Mouse (Mus musculus) liver, adult 2 months (tissue): ENCODE measurements around the gene Capza2.
A peak's percentile ranks its signal among the peaks of the same experiment; 100 is the strongest.

Source experiments
- CTCF ChIP-seq: fragments of 200-500 bp; IDR thresholded peaks from 2 replicates; pipeline ENCODE4 v1.5.1; 2011; ENCODE audit warnings: low read depth, low read length, control low read depth
- POLR2A ChIP-seq: fragments of 200-500 bp; IDR thresholded peaks from 2 replicates; pipeline ENCODE4 v1.6.1; 2011; ENCODE audit warnings: low read length, control low read depth; ENCODE audit not compliant: insufficient read depth; ENCODE audit errors: extremely low read depth

DNA sequence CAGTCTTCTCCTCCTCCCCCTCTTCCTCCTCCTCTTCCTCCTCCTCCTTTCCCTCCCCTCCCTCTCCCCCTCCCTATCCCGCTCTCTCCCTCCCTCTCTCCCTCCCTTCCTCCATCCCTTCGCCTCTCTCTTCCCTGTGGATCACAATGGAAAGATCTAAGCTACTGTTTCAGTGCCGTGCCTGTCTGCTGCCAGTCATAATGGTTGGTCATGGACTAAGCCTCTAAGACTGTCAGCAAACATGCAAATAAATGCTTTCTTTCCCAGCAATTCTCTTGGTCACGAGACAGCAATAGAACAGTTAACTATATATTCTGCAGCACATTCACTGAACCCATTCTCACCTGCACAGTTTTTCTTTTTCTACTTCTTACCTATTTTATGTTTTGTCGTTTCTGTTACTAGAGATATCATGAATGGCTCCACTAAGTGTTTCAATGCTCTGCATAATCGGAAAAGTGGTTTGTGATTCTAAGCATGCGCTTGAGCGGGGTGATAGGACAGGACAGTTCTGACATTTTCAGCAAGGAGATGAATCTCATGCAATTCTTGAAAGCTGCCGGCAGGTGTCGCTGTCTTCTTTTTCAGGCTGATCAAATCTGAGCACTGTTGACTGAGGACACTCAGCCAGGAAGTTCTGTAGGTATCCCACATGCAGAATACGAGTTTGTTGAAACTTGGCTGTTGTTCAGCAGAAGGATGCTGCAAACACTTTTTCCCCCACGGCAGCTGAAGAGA, 39.2 kb downstream of the Capza2 start:
- TF ChIP-seq CTCF (peak; percentile 67), POLR2A (no peak)
